ENCODE assay signal across 11 mouse cellular contexts in genomic region chr1:136626756-136627155, GRCm38 (mm10). TPM values are rescaled to one million over a fixed set of nuclear protein-coding genes. Genes with fewer than 3 reads are reported as not detected.
DNase-seq lines count a peak whose midpoint lies in the region; ATAC-seq lines count a peak whose summit lies in the region.
"Had no signal": no experiment of that assay in that cellular context is flagged by ENCODE, and none has a peak within 500 bp of the region (broad histone marks: within the 10 kb centered on the region; RNA-seq: fewer than 3 reads in every experiment).

No protein-coding gene starts in this region.

- H3K27me3 ChIP-seq in forebrain, embryonic 10.5 days (ENCODE audit: poor library complexity, severe bottlenecking) = no peaks in the 10 kb centered on the region
- no peaks in the 10 kb centered on the region for H3K27me3 ChIP-seq in forebrain, embryonic 11.5 days (ENCODE audit: control insufficient read depth, insufficient read depth, low read length)
- no peaks in the 10 kb centered on the region for H3K27me3 ChIP-seq in midbrain, embryonic 12.5 days
- no peaks in the 10 kb centered on the region for H3K27me3 ChIP-seq in midbrain, embryonic 11.5 days (ENCODE audit: control insufficient read depth, insufficient read depth, low read length)
- H3K27me3 ChIP-seq in liver, embryonic 11.5 days (replicated peaks; ENCODE audit: control insufficient read depth, insufficient read depth, low read length) = no peaks in the 10 kb centered on the region
- H3K27me3 ChIP-seq: megakaryocyte, embryonic 14.5 days had no signal

- peaks cover 40% of the 10 kb centered on the region for H3K4me1 ChIP-seq in forebrain, embryonic 10.5 days
- peaks cover 3% of the 10 kb centered on the region; the same call in 1 of the 2 replicates for H3K4me1 ChIP-seq in forebrain, embryonic 11.5 days (replicated peaks; ENCODE audit: control insufficient read depth, insufficient read depth, low read length)
- peaks cover 38% of the 10 kb centered on the region for H3K4me1 ChIP-seq in midbrain, embryonic 12.5 days
- H3K4me1 ChIP-seq in midbrain, embryonic 11.5 days (ENCODE audit: control insufficient read depth, insufficient read depth, low read length) = peaks cover 23% of the 10 kb centered on the region
- peaks cover 27% of the 10 kb centered on the region for H3K4me1 ChIP-seq in liver, embryonic 11.5 days (replicated peaks; ENCODE audit: control insufficient read depth, insufficient read depth, low read length)

- H3K4me3 ChIP-seq in forebrain, embryonic 10.5 days = 0 out of 2 replicates have a peak overlapping the region, but pooled peaks have one; percentile 5
- H3K4me3 ChIP-seq in forebrain, embryonic 11.5 days (ENCODE audit: low read depth, low read length) = no peak overlapping the region
- H3K4me3 ChIP-seq in midbrain, embryonic 12.5 days = no peak overlapping the region
- no peak overlapping the region for H3K4me3 ChIP-seq in midbrain, embryonic 11.5 days (ENCODE audit: low read depth, low read length)
- no peak overlapping the region for H3K4me3 ChIP-seq in liver, embryonic 11.5 days (ENCODE audit: low read depth, low read length)

- H3K9ac ChIP-seq in forebrain, embryonic 11.5 days (ENCODE audit: low read length) = no peak overlapping the region
- no peak overlapping the region for H3K9ac ChIP-seq in midbrain, embryonic 12.5 days (replicated peaks)
- H3K9ac ChIP-seq in midbrain, embryonic 11.5 days (ENCODE audit: low read length) = no peak overlapping the region
- H3K9ac ChIP-seq in liver, embryonic 11.5 days (ENCODE audit: low read depth, low read length) = no peak overlapping the region

- ATAC-seq in forebrain, embryonic 11.5 days (replicated peaks; ENCODE audit: low FRiP score) = no peak
- no peak for ATAC-seq in midbrain, embryonic 12.5 days (ENCODE audit: low FRiP score, low read depth)
- no peak for ATAC-seq in midbrain, embryonic 11.5 days (ENCODE audit: low FRiP score)
- ATAC-seq in liver, embryonic 11.5 days (replicated peaks; ENCODE audit: low FRiP score) = no peak

- no peaks in the 10 kb centered on the region; the same call in 1 of the 2 replicates for H3K9me3 ChIP-seq in forebrain, embryonic 10.5 days
- H3K9me3 ChIP-seq in forebrain, embryonic 11.5 days (ENCODE audit: control insufficient read depth, low read length) = no peaks in the 10 kb centered on the region
- no peaks in the 10 kb centered on the region for H3K9me3 ChIP-seq in midbrain, embryonic 12.5 days
- no peaks in the 10 kb centered on the region for H3K9me3 ChIP-seq in midbrain, embryonic 11.5 days (ENCODE audit: control insufficient read depth, low read length)
- H3K9me3 ChIP-seq in liver, embryonic 11.5 days (ENCODE audit: control insufficient read depth, low read length) = no peaks in the 10 kb centered on the region
- H3K9me3 ChIP-seq: megakaryocyte, embryonic 14.5 days had no signal

- H3K4me2 ChIP-seq in forebrain, embryonic 11.5 days (ENCODE audit: low read depth, low read length, severe bottlenecking) = no peak overlapping the region; the same call in 1 of the 2 replicates
- peak overlapping the region; percentile 91; the same call in 1 of the 2 replicates for H3K4me2 ChIP-seq in midbrain, embryonic 12.5 days (replicated peaks)
- no peak overlapping the region for H3K4me2 ChIP-seq in midbrain, embryonic 11.5 days
- peak overlapping the region; percentile 79; the same call in 1 of the 2 replicates for H3K4me2 ChIP-seq in liver, embryonic 11.5 days

- DNase-seq in forebrain, embryonic 10.5 days (ENCODE audit: extremely low spot score, low spot score) = no peak
- DNase-seq in forebrain, embryonic 11.5 days (ENCODE audit: low spot score) = no peak
- no peak for DNase-seq in midbrain, embryonic 11.5 days (ENCODE audit: low spot score, missing footprints)
- DNase-seq in liver, embryonic 11.5 days (ENCODE audit: low spot score) = no peak
- DNase-seq in adrenal gland, postnatal 10 days = no peak
- no peak for DNase-seq in gastrocnemius, postnatal 25 days
- no peak for DNase-seq in ovary, postnatal 14 days (ENCODE audit: low spot score)
- DNase-seq: adrenal gland, postnatal 25 days had no signal

- peaks cover 59% of the 10 kb centered on the region for H3K36me3 ChIP-seq in forebrain, embryonic 10.5 days (replicated peaks)
- H3K36me3 ChIP-seq in forebrain, embryonic 11.5 days (ENCODE audit: control insufficient read depth, insufficient read depth, low read length) = peaks cover 16% of the 10 kb centered on the region; the same call in 1 of the 2 replicates
- H3K36me3 ChIP-seq in midbrain, embryonic 12.5 days = peaks cover 26% of the 10 kb centered on the region
- peaks cover 9% of the 10 kb centered on the region; the same call in 1 of the 2 replicates for H3K36me3 ChIP-seq in midbrain, embryonic 11.5 days (ENCODE audit: control insufficient read depth, insufficient read depth, low read length)
- peaks cover 17% of the 10 kb centered on the region for H3K36me3 ChIP-seq in liver, embryonic 11.5 days (ENCODE audit: control insufficient read depth, insufficient read depth, low read length)

- 89% methylated on average over 5 of the region's 5 CpGs for WGBS in forebrain, embryonic 10.5 days
- WGBS in forebrain, embryonic 11.5 days = 90% methylated on average over 5 of the region's 5 CpGs
- 92% methylated on average over 5 of the region's 5 CpGs for WGBS in midbrain, embryonic 12.5 days
- 93% methylated on average over 5 of the region's 5 CpGs for WGBS in midbrain, embryonic 11.5 days
- WGBS in liver, embryonic 11.5 days = 90% methylated on average over 5 of the region's 5 CpGs

- H3K27ac ChIP-seq in forebrain, embryonic 10.5 days = no peak overlapping the region
- no peak overlapping the region for H3K27ac ChIP-seq in forebrain, embryonic 11.5 days (ENCODE audit: low read depth, low read length)
- H3K27ac ChIP-seq in midbrain, embryonic 12.5 days (replicated peaks) = no peak overlapping the region
- no peak overlapping the region for H3K27ac ChIP-seq in midbrain, embryonic 11.5 days (ENCODE audit: low read depth, low read length)
- H3K27ac ChIP-seq in liver, embryonic 11.5 days (ENCODE audit: low read depth, low read length) = no peak overlapping the region
- H3K27ac ChIP-seq: kidney, postnatal 0 days had no signal

RNA-seq across cellular contexts. Expression of gene Zfp281, which starts 2.1 kb away (rescaled TPM):
- 24.7 and 27.8 TPM in 2 replicates for polyA plus RNA-seq in forebrain, embryonic 10.5 days (2016; fragmentation: Nextera tagmentation; extraction: Ambion mirVana)
- polyA plus RNA-seq in forebrain, embryonic 11.5 days (2014; fragmentation: Nextera tagmentation; extraction: Ambion mirVana) = 35.6 and 35.9 TPM in 2 replicates
- 33.9 and 36.5 TPM in 2 replicates for polyA plus RNA-seq in midbrain, embryonic 12.5 days (2016; fragmentation: Nextera tagmentation; extraction: Ambion mirVana)
- polyA plus RNA-seq in midbrain, embryonic 11.5 days (2014; fragmentation: Nextera tagmentation; extraction: Ambion mirVana) = 40.5 and 42.1 TPM in 2 replicates
- polyA plus RNA-seq in liver, embryonic 11.5 days (2014; fragmentation: Nextera tagmentation; extraction: Ambion mirVana) = 19.3 and 21.3 TPM in 2 replicates
- total RNA-seq in adrenal gland, postnatal 10 days (2021) = 10 to 100 TPM; 14.8 to 17.1 TPM
- total RNA-seq in gastrocnemius, postnatal 25 days (2021) = 10 to 100 TPM in 1 of 2 experiments, 1 to 10 TPM in 1; 8.3 to 10.2 TPM

Comparison
In these comparisons a context has a peak if more than half of its experiments do, and no peak if none do; other contexts are left out.
1. H3K4me2 ChIP-seq: peak in midbrain, embryonic 12.5 days (single experiment) and liver, embryonic 11.5 days (single experiment); none in forebrain, embryonic 11.5 days (single experiment) and midbrain, embryonic 11.5 days (single experiment).